Mouse (Mus musculus): ENCODE results near the gene Ap3d1. TPM values are rescaled to one million over a fixed set of nuclear protein-coding genes. Genes with fewer than 3 reads are reported as not detected.

Gene Ap3d1
- total RNA-seq, 2 experiments from 2014 or later, result 27.0 to 33.5 TPM

- intact Hi-C loops (cut with DNase I), result no loop called here
- DNase-seq, result no peak
- Histone ChIP-seq H3K4me3 (no peak overlapping the region), H3K27ac (no peak overlapping the region)
- no peak for TF ChIP-seq CTCF (IDR thresholded peaks at IDR 0.05)
These were observed 43.5 kb downstream of the Ap3d1 start for GRCm38 (mm10) chr10:80698605-80699004.

- no peak for TF ChIP-seq CTCF (IDR thresholded peaks at IDR 0.05)
- intact Hi-C loops (cut with DNase I), result no loop called here
- no peak overlapping the region; the same call in 1 of the 2 replicates for H3K27ac ChIP-seq
These were observed 44.3 kb downstream of the Ap3d1 start for GRCm38 (mm10) chr10:80697812-80698211.

GRCm38 (mm10) chr10:80697393-80697787, 44.7 kb downstream of the Ap3d1 start:
- Histone ChIP-seq H3K4me3 (no peak overlapping the region), H3K27ac (no peak overlapping the region; the same call in 1 of the 2 replicates)
- DNase-seq, result no peak
- no peak for TF ChIP-seq CTCF (IDR thresholded peaks at IDR 0.05)
- intact Hi-C loops (cut with DNase I), result no loop called here

More at GRCm38 (mm10) chr10:80697812-80698211, 44.3 kb downstream of the Ap3d1 start:
- no peak for DNase-seq
- no peak overlapping the region for H3K4me3 ChIP-seq

DNA sequence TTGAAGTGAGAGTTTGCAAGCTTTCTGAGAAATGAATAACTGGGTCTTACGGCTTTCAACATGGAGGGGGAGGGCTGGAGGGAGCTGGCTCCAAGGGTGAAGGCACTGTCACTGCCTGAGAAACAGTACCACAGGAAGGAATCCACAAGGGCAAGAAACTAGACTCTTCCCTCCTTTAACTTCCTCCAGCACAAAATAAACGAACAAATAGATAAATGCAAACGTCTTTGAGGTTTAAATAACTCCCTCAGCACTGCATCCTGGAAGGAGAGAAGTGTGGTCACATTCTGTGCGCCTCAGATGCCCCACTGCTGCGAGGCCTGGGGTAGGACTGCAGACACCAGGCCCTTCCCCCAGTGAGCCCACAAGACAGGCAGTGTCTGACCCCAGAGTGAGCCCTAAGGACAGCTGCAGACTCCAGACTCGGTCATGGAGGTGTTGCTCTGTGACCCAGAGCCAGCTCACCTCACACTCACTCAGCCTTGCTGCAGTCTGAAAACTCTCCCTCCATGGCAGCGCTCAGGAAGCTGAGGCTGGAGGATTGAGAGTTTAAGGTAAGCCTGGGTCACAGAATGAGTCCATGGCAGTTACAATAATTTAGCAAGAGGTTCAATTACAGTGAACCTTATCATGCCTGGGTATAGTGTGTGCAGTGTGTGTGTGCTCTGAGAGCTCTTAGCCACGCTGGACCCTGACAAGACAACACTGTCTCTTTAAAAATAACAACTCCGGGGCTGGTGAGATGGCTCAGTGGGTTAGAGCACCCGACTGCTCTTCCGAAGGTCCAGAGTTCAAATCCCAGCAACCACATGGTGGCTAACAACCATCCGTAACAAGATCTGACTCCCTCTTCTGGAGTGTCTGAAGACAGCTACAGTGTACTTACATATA, 45.3 kb downstream of the Ap3d1 start:
- no peak for DNase-seq
- Histone ChIP-seq H3K4me3 (no peak overlapping the region; the same call in 1 of the 2 replicates), H3K27ac (peak overlapping the region; percentile 70)
- intact Hi-C loops (cut with DNase I), result no loop called here
- TF ChIP-seq CTCF (IDR thresholded peaks at IDR 0.05), result no peak

- H3K4me3 ChIP-seq, result peak overlapping the region; percentile 1; the same call in 1 of the 2 replicates
- H3K27ac ChIP-seq, result peak overlapping the region; percentile 70
- no peak for DNase-seq
- no peak for TF ChIP-seq CTCF (IDR thresholded peaks at IDR 0.05)
- intact Hi-C loops (cut with DNase I), result no loop called here
These were observed 46.1 kb downstream of the Ap3d1 start for GRCm38 (mm10) chr10:80695801-80696501.

- no peak for TF ChIP-seq CTCF (IDR thresholded peaks at IDR 0.05)
- Histone ChIP-seq H3K27ac (peak overlapping the region; percentile 70), H3K4me3 (no peak overlapping the region)
- intact Hi-C loops (cut with DNase I), result no loop called here
- DNase-seq, result peak; percentile 51
These were observed 46.9 kb downstream of the Ap3d1 start for GRCm38 (mm10) chr10:80695186-80695585.

DNA sequence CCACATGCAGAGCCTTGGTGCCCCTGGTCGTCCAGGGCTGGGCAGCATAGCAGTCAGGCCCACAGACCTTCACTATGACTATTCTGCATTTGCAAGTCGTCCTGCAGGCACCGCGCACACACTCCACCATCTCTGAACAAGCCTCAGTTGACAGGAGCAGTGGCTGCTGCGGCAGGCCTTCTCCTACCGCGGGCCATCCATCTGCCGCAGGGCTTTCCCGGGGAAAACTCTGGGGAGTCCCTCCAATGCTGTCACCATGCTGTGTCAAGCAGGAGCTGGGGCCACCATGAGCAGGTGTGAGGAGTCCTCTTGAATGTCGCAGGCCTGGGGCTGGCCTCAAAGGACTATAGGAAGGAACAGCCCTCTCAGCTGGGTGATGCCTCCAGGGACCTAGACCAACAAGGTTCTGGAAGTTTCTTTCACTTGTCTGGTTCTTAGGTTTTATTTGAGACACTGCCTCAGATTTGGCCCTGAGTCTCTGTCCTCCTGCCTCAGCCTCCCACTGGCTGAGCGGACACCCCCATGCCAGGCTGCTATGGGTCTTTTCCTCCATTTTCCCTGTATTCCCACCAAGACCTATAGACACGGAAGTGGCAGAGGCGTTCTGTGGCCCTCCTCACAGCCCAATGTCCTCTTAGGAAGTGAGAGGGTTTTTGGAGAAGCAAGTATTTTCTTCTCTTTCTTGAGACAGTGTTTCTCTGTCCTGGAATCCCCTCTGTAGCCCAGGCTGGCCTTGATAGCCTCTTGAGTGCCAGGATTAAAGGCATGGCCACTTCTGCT, 47.7 kb downstream of the Ap3d1 start:
- intact Hi-C loops (cut with DNase I), result no loop called here
- H3K27ac ChIP-seq, result peak overlapping the region; percentile 70
- no peak for DNase-seq
- no peak for TF ChIP-seq CTCF (IDR thresholded peaks at IDR 0.05)
- 0 out of 2 replicates have a peak overlapping the region, but pooled peaks have one; percentile 5 for H3K4me3 ChIP-seq

GRCm38 (mm10) chr10:80693401-80694045, 48.5 kb downstream of the Ap3d1 start:
- no peak overlapping the region for H3K4me3 ChIP-seq
- TF ChIP-seq CTCF (IDR thresholded peaks at IDR 0.05), result no peak
- peak overlapping the region; percentile 70 for H3K27ac ChIP-seq
- no peak for DNase-seq
- intact Hi-C loops (cut with DNase I), result no loop called here

DNA sequence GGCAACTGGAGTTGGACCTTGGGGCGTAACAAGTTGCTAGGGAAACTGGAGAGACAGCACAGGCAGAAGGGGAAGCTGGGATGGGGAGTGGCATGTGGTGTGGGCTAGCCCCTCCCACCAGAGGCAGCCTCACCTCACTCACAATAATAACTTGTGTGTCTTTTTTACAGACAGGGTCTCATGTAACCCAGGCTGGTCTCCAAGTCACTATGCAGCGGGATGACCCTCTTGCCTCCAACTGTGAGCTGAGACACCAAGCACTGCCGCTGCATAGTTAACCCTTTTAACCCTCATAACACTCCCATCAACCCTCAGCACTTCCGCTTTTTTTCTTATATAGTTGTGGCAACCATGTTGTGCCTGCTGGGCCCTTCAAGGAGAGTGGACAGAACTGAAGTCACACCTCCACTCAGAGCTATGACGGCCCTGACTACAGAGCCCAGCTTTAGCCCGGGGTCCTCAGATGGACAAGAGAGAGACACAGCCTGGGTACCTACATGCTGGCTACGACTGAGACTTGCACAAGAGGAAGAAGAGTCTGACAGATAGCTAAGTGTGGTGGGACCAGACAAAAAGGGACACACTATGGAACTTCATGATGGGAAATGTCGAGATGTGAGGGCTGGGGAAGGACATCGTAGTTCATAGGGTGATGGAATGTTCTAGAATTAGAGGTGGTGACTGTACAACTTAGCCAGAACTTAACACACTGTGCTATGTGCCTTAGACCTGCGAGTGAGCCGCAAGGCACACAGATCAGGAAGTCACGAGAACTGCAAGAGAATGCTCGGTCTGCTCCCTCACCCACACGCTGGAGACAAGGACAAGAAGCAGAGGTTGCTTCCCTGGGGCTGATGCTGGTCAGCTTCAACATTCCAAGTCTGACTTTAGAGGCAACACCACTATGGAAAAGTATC, 49.6 kb downstream of the Ap3d1 start:
- no peak for TF ChIP-seq CTCF (IDR thresholded peaks at IDR 0.05)
- Histone ChIP-seq H3K4me3 (no peak overlapping the region), H3K27ac (peak overlapping the region; percentile 70)
- no peak for DNase-seq
- intact Hi-C loops (cut with DNase I), result no loop called here

DNA sequence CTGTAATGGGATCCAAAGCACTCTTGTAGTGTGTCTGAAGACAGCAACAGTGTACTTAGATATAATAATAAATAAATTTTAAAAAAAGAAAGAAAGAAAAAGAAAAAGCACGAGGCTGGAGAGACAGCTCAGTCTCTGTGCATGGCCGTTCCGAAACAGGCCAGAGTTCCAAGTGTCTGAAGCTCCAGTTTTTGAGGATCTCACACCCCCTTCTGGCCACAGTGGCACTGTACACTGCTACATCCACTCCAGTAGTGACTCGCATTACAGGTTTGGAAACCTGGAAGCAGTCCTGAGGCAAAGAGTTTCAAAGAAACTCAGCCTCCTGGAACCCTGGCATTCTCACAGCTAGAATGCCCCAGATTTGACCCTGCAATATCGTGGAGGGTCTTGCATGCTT, 54.2 kb downstream of the Ap3d1 start:
- Histone ChIP-seq H3K27ac (peak overlapping the region; percentile 48), H3K4me3 (no peak overlapping the region)
- intact Hi-C loops (cut with DNase I), result loop anchor here (1.0 kb wide), 1 partner anchor 109 kb away; no protein-coding TSS in a partner anchor
- peak; percentile 93 for TF ChIP-seq CTCF (IDR thresholded peaks at IDR 0.05)
- peak; percentile 85 for DNase-seq

GRCm38 (mm10) chr10:80686617-80687016, 55.4 kb downstream of the Ap3d1 start:
- TF ChIP-seq CTCF (IDR thresholded peaks at IDR 0.05), result no peak
- intact Hi-C loops (cut with DNase I), result no loop called here
- no peak overlapping the region for H3K27ac ChIP-seq
- DNase-seq, result no peak
- H3K4me3 ChIP-seq, result no peak overlapping the region

Measured in gastrocnemius, adult 2 months (tissue).